Mouse (Mus musculus) liver, embryonic 14.5 days (tissue): Measurements from ENCODE around the gene Cnksr3.
A peak's percentile ranks its signal among the peaks of the same experiment; 100 is the strongest.

Source experiments
- CTCF ChIP-seq: IDR thresholded peaks from 2 replicates; pipeline ENCODE4 v1.5.1; 2016; ENCODE audit warnings: antibody characterized with exemption, low read depth, control low read depth
- EP300 ChIP-seq: IDR thresholded peaks from 2 replicates; pipeline ENCODE4 v1.6.1; 2016; ENCODE audit warnings: antibody characterized with exemption, low read depth

- peak; percentile 77 for TF ChIP-seq CTCF
- TF ChIP-seq EP300, result no peak
Observed at GRCm38 (mm10) chr10:7076201-7076600, 135.8 kb downstream of the Cnksr3 start.
